Mouse (Mus musculus) adrenal gland, postnatal 10 days (tissue): Measurements from ENCODE around the gene Rnaseh2c. TPM values are rescaled to one million over a fixed set of nuclear protein-coding genes. Genes with fewer than 3 reads are reported as not detected.

Experiments used
- total RNA-seq, 2 experiments: library from RNA; stranded (reverse); gene quantifications; 2 replicates each; pipeline ENCODE4 v1.2.3; 2021

Rnaseh2c gene
- total RNA-seq, 2 experiments from 2014 or later, result 98.8 to 108 TPM

Other genes with a start within 250 kb of the Rnaseh2c start
- gene Eif1ad, start 235.1 kb upstream of the Rnaseh2c start, total RNA-seq, result 10 to 100 TPM; 33.6 to 37.8 TPM
- 100 to 1,000 TPM; 165 to 169 TPM for gene Banf1, start 234.7 kb upstream of the Rnaseh2c start, total RNA-seq
- gene Sart1, start 213.2 kb upstream of the Rnaseh2c start, total RNA-seq, result 10 to 100 TPM; 63.6 to 65.1 TPM
- not detected for gene Tsga10ip, start 199.3 kb upstream of the Rnaseh2c start, total RNA-seq
- 100 to 1,000 TPM; 246 to 264 TPM for gene Drap1, start 176.9 kb upstream of the Rnaseh2c start, total RNA-seq
- gene AI837181, start 176.7 kb upstream of the Rnaseh2c start, total RNA-seq, result 10 to 100 TPM; 42.5 to 43.8 TPM
- gene Fosl1, start 154.3 kb upstream of the Rnaseh2c start, total RNA-seq, result under 1 TPM in 1 of 2 experiments, not detected in 1; 0.18 TPM
- gene Ccdc85b, start 144.0 kb upstream of the Rnaseh2c start, total RNA-seq, result 10 to 100 TPM in 1 of 2 experiments, 1 to 10 TPM in 1; 9.4 to 11.5 TPM
- gene Fibp, start 141.3 kb upstream of the Rnaseh2c start, total RNA-seq, result 10 to 100 TPM; 74.9 to 99.3 TPM
- 1 to 10 TPM; 1.4 to 1.8 TPM for gene Ctsw, start 133.4 kb upstream of the Rnaseh2c start, total RNA-seq
- gene Efemp2, start 127.9 kb upstream of the Rnaseh2c start, total RNA-seq, result 10 to 100 TPM; 48.8 to 50.9 TPM
- gene Mus81, start 113.5 kb upstream of the Rnaseh2c start, total RNA-seq, result 10 to 100 TPM; 25.2 to 27.4 TPM
- 100 to 1,000 TPM; 651 to 659 TPM for gene Cfl1, start 111.4 kb upstream of the Rnaseh2c start, total RNA-seq
- gene 1700020D05Rik, start 98.1 kb upstream of the Rnaseh2c start, total RNA-seq, result 1 to 10 TPM; 1.2 to 2.7 TPM
- 10 to 100 TPM in 1 of 2 experiments, 1 to 10 TPM in 1; 8.0 to 12.3 TPM for gene Snx32, start 91.3 kb upstream of the Rnaseh2c start, total RNA-seq
- not detected for gene Ovol1, start 41.2 kb upstream of the Rnaseh2c start, total RNA-seq
- 1 to 10 TPM; 6.3 to 7.3 TPM for gene Ap5b1, start 33.8 kb upstream of the Rnaseh2c start, total RNA-seq
- gene Kat5, start 8.4 kb downstream of the Rnaseh2c start, total RNA-seq, result 10 to 100 TPM; 49.9 to 52.2 TPM
- gene Rela, start 35.6 kb downstream of the Rnaseh2c start, total RNA-seq, result 10 to 100 TPM; 54.1 to 55.7 TPM
- gene Sipa1, start 61.8 kb downstream of the Rnaseh2c start, total RNA-seq, result 10 to 100 TPM; 52.5 to 68.0 TPM
- 10 to 100 TPM; 49.2 to 50.6 TPM for gene Map3k11, start 86.9 kb downstream of the Rnaseh2c start, total RNA-seq
- 10 to 100 TPM; 54.8 to 85.4 TPM for gene Pcnx3, start 87.0 kb downstream of the Rnaseh2c start, total RNA-seq
- gene Kcnk7, start 102.5 kb downstream of the Rnaseh2c start, total RNA-seq, result not detected
- 10 to 100 TPM; 29.8 to 48.9 TPM for gene Ehbp1l1, start 124.4 kb downstream of the Rnaseh2c start, total RNA-seq
- gene Fam89b, start 127.8 kb downstream of the Rnaseh2c start, total RNA-seq, result 10 to 100 TPM; 47.0 to 59.8 TPM
- 100 to 1,000 TPM; 185 to 250 TPM for gene Ltbp3, start 139.0 kb downstream of the Rnaseh2c start, total RNA-seq
- 10 to 100 TPM; 86.7 to 96.5 TPM for gene Scyl1, start 169.5 kb downstream of the Rnaseh2c start, total RNA-seq